Mouse (Mus musculus) megakaryocyte, embryonic 14.5 days (primary cell): Measurements from ENCODE around the gene Olfr1443. TPM values are rescaled to one million over a fixed set of nuclear protein-coding genes. Genes with fewer than 3 reads are reported as not detected.
"Not testable (repeated sequence)": the region's sequence is repeated elsewhere in the genome, so short reads cannot be mapped to it uniquely, and the experiment has no call there.

Experiments used
- H3K27me3 ChIP-seq: replicated peaks from 2 replicates; pipeline ENCODE3; 2012; ENCODE audit warnings: inconsistent platforms
- H3K36me3 ChIP-seq: replicated peaks from 2 replicates; pipeline ENCODE3; 2012; ENCODE audit warnings: low read length, inconsistent platforms, mixed read lengths
- H3K4me1 ChIP-seq: 2 replicates; pipeline ENCODE4 v1.6.1; 2012; ENCODE audit warnings: inconsistent platforms
- H3K4me3 ChIP-seq: replicated peaks from 2 replicates; pipeline ENCODE3; 2012; ENCODE audit warnings: moderate library complexity, mild to moderate bottlenecking, inconsistent platforms
- H3K9me3 ChIP-seq: 2 replicates; pipeline ENCODE4 v1.6.1; 2012; ENCODE audit warnings: inconsistent platforms
- FLI1 ChIP-seq: IDR thresholded peaks from 2 replicates; pipeline ENCODE4 v1.6.1; 2012; ENCODE audit warnings: low read length, inconsistent platforms, mixed read lengths
- GATA1 ChIP-seq: IDR thresholded peaks from 3 replicates; pipeline ENCODE4 v1.6.1; 2012; ENCODE audit warnings: mixed read lengths, low read length, inconsistent platforms, borderline replicate concordance
- polyA plus RNA-seq: library from polyadenylated mRNA; stranded (reverse); fragments of >175 nt; gene quantifications from 2 replicates; pipeline ENCODE4 v1.2.3, GENCODE M21; 2012; ENCODE audit warnings: low replicate concordance; ENCODE audit not compliant: insufficient read depth

Olfr1443 gene
- not detected in 2 replicates for polyA plus RNA-seq

GRCm38 (mm10) chr19:12677812-12678211, at the start of gene Olfr1443:
Olfr1443 (plus strand) TSS chr19:12678112.
- no peak within 1 kb of the TSS for H3K4me3 ChIP-seq
- H3K4me1 ChIP-seq, result no peaks in the 10 kb centered on the region
- H3K36me3 ChIP-seq, result no peaks in the 10 kb centered on the region
- no peaks in the 10 kb centered on the region for H3K27me3 ChIP-seq
- no peak for TF ChIP-seq FLI1
- TF ChIP-seq GATA1, result no peak
- no peaks in the 10 kb centered on the region for H3K9me3 ChIP-seq

GRCm38 (mm10) chr19:12633176-12633575, 44.7 kb upstream of the Olfr1443 start, which contains the start of gene Glyat:
Glyat (plus strand) TSS chr19:12633308.
- no peaks in the 10 kb centered on the region for H3K27me3 ChIP-seq
- no peaks in the 10 kb centered on the region for H3K9me3 ChIP-seq
- no peaks in the 10 kb centered on the region for H3K4me1 ChIP-seq
- H3K4me3 ChIP-seq, result no peak within 1 kb of the TSS
- H3K36me3 ChIP-seq, result no peaks in the 10 kb centered on the region
- TF ChIP-seq GATA1, result no peak
- no peak for TF ChIP-seq FLI1

- Histone ChIP-seq H3K9me3 (no peaks in the 10 kb centered on the region), H3K27me3 (no peaks in the 10 kb centered on the region), H3K4me1 (no peaks in the 10 kb centered on the region), H3K4me3 (no peak overlapping the region), H3K36me3 (no peaks in the 10 kb centered on the region)
- TF ChIP-seq FLI1 (no peak), GATA1 (no peak)
These were observed 43.7 kb upstream of the Olfr1443 start for GRCm38 (mm10) chr19:12634259-12634658.

GRCm38 (mm10) chr19:12634963-12635362, 42.9 kb upstream of the Olfr1443 start:
- Histone ChIP-seq H3K4me1 (peaks cover 2% of the 10 kb centered on the region; the same call in 1 of the 2 replicates), H3K27me3 (no peaks in the 10 kb centered on the region), H3K9me3 (no peaks in the 10 kb centered on the region), H3K4me3 (no peak overlapping the region), H3K36me3 (no peaks in the 10 kb centered on the region)
- TF ChIP-seq FLI1 (no peak), GATA1 (no peak)

- H3K27me3 ChIP-seq, result no peaks in the 10 kb centered on the region
- no peaks in the 10 kb centered on the region for H3K36me3 ChIP-seq
- no peak overlapping the region for H3K4me3 ChIP-seq
- H3K4me1 ChIP-seq, result peaks cover 3% of the 10 kb centered on the region; the same call in 1 of the 2 replicates
- H3K9me3 ChIP-seq, result no peaks in the 10 kb centered on the region
- TF ChIP-seq FLI1 (no peak), GATA1 (no peak)
These were observed 41.0 kb upstream of the Olfr1443 start for GRCm38 (mm10) chr19:12636863-12637262.

GRCm38 (mm10) chr19:12638049-12638448, 39.9 kb upstream of the Olfr1443 start:
- H3K27me3 ChIP-seq, result no peaks in the 10 kb centered on the region
- TF ChIP-seq GATA1, result no peak
- no peak for TF ChIP-seq FLI1
- peaks cover 3% of the 10 kb centered on the region; the same call in 1 of the 2 replicates for H3K4me1 ChIP-seq
- no peak overlapping the region for H3K4me3 ChIP-seq
- no peaks in the 10 kb centered on the region for H3K9me3 ChIP-seq
- no peaks in the 10 kb centered on the region for H3K36me3 ChIP-seq

- Histone ChIP-seq H3K4me3 (no peak overlapping the region), H3K4me1 (no peaks in the 10 kb centered on the region), H3K9me3 (peaks cover 5% of the 10 kb centered on the region; the same call in 1 of the 2 replicates), H3K36me3 (no peaks in the 10 kb centered on the region), H3K27me3 (no peaks in the 10 kb centered on the region)
- no peak for TF ChIP-seq GATA1
- no peak for TF ChIP-seq FLI1
These were observed 28.4 kb upstream of the Olfr1443 start for GRCm38 (mm10) chr19:12649511-12649910.

GRCm38 (mm10) chr19:12666156-12666555, 11.8 kb upstream of the Olfr1443 start:
- TF ChIP-seq FLI1, result no peak
- TF ChIP-seq GATA1, result no peak
- no peaks in the 10 kb centered on the region for H3K4me1 ChIP-seq
- H3K36me3 ChIP-seq, result no peaks in the 10 kb centered on the region
- H3K4me3 ChIP-seq, result no peak overlapping the region
- H3K27me3 ChIP-seq, result no peaks in the 10 kb centered on the region
- H3K9me3 ChIP-seq, result peaks cover 5% of the 10 kb centered on the region; the same call in 1 of the 2 replicates

GRCm38 (mm10) chr19:12668601-12669000, 9.3 kb upstream of the Olfr1443 start:
- not testable (repeated sequence) for H3K27me3 ChIP-seq, H3K4me1 ChIP-seq, H3K4me3 ChIP-seq, H3K36me3 ChIP-seq, H3K9me3 ChIP-seq

- TF ChIP-seq GATA1 (no peak), FLI1 (no peak)
- Histone ChIP-seq H3K9me3 (no peaks in the 10 kb centered on the region), H3K4me1 (no peaks in the 10 kb centered on the region), H3K27me3 (no peaks in the 10 kb centered on the region), H3K36me3 (no peaks in the 10 kb centered on the region), H3K4me3 (no peak within 1 kb of the TSS)
These were observed 7.8 kb upstream of the Olfr1443 start, which contains the start of gene Olfr1442 for GRCm38 (mm10) chr19:12670139-12670538. Olfr1442 (plus strand) TSS chr19:12670439.

- TF ChIP-seq GATA1 (no peak), FLI1 (no peak)
- H3K36me3 ChIP-seq, result no peaks in the 10 kb centered on the region
These were observed 6.9 kb upstream of the Olfr1443 start for GRCm38 (mm10) chr19:12671051-12671450.

More at GRCm38 (mm10) chr19:12671051-12671450, 6.9 kb upstream of the Olfr1443 start:
- Histone ChIP-seq H3K27me3 (no peaks in the 10 kb centered on the region), H3K4me1 (no peaks in the 10 kb centered on the region), H3K4me3 (no peak overlapping the region), H3K9me3 (no peaks in the 10 kb centered on the region)
